Mouse (Mus musculus) hindbrain, postnatal 0 days (tissue): ENCODE measurements at regions not wholly inside any gene's neighbourhood (a gene's known extent, or its start where the extent isn't known, plus 50 kb on each side); places are given as distances from the start of the nearest gene placed in this dataset.

Experiments used
- ATAC-seq: fragments of 200-750 bp; cut with Nextera tagmentation; 2 replicates; pipeline ENCODE4 v1.8.0; 2017; ENCODE audit warnings: mild to moderate bottlenecking, moderate TSS enrichment, moderate library complexity
- DNase-seq: peaks from one replicate; pipeline ENCODE4 v3.0.0-alpha.2; 2015; ENCODE audit warnings: low spot score
- H3K27ac ChIP-seq: fragments of 300-500 bp; sonication (generic); 2 replicates; pipeline ENCODE4 v1.5.1; 2014; ENCODE audit warnings: mild to moderate bottlenecking
- H3K27me3 ChIP-seq: fragments of 300-500 bp; sonication (generic); 2 replicates; pipeline ENCODE4 v1.6.1; 2014; ENCODE audit warnings: low read length, mixed read lengths; ENCODE audit not compliant: insufficient read depth
- H3K36me3 ChIP-seq: fragments of 300-500 bp; sonication (generic); 2 replicates; pipeline ENCODE4 v1.6.1; 2014; ENCODE audit warnings: low read length, mixed read lengths; ENCODE audit not compliant: insufficient read depth
- H3K4me1 ChIP-seq: fragments of 300-500 bp; sonication (generic); 2 replicates; pipeline ENCODE4 v1.6.1; 2014; ENCODE audit warnings: antibody characterized with exemption, low read length, mixed read lengths; ENCODE audit not compliant: insufficient read depth
- H3K4me2 ChIP-seq: fragments of 300-500 bp; sonication (generic); 2 replicates; pipeline ENCODE4 v1.6.1; 2014; ENCODE audit warnings: low read depth, mild to moderate bottlenecking, low read length, moderate library complexity, mixed read lengths
- H3K4me3 ChIP-seq: fragments of 300-500 bp; sonication (generic); 2 replicates; pipeline ENCODE4 v1.5.1; 2014; ENCODE audit warnings: low read length
- H3K9ac ChIP-seq: fragments of 300-500 bp; sonication (generic); replicated peaks from 2 replicates; pipeline ENCODE4 v1.6.1; 2014; ENCODE audit warnings: mild to moderate bottlenecking, low read length, moderate library complexity, mixed read lengths
- H3K9me3 ChIP-seq: fragments of 300-500 bp; sonication (generic); 2 replicates; pipeline ENCODE4 v1.6.1; 2016; ENCODE audit warnings: low read length, mixed read lengths
- CTCF ChIP-seq: IDR thresholded peaks from 2 replicates; pipeline ENCODE4 v1.5.1; 2016; ENCODE audit warnings: antibody characterized with exemption, control low read depth, low read depth
- WGBS: fragments of 180-500 bp; shearing (Covaris S2); extraction: QIAGEN DNeasy Blood & Tissue Kit; methylation state at CpG from one replicate; pipeline ENCODE4 v1.1.7; 2014; 5-methylcytosine and 5-hydroxymethylcytosine counted together

- H3K36me3 ChIP-seq = no peaks in the 10 kb centered on the region
- ATAC-seq (no peak), DNase-seq (no peak)
- H3K4me3 ChIP-seq = no peak overlapping the region
- no peaks in the 10 kb centered on the region for H3K4me1 ChIP-seq
- H3K27me3 ChIP-seq = no peaks in the 10 kb centered on the region
- no peak overlapping the region for H3K27ac ChIP-seq
- no peak overlapping the region for H3K4me2 ChIP-seq
- no peak overlapping the region for H3K9ac ChIP-seq
- TF ChIP-seq CTCF = no peak
- H3K9me3 ChIP-seq = no peaks in the 10 kb centered on the region
Observed at GRCm38 (mm10) chr1:83801759-83802158, 393.8 kb upstream of the Sphkap start.

GRCm38 (mm10) chr1:83796961-83797891 lies 389.2 kb upstream of the Sphkap start:
- whole genome bisulfite sequencing = 61% methylated on average over 7 of the region's 7 CpGs
- Histone ChIP-seq H3K4me3 (no peak overlapping the region), H3K27ac (no peak overlapping the region), H3K27me3 (no peaks in the 10 kb centered on the region), H3K4me2 (no peak overlapping the region), H3K9me3 (no peaks in the 10 kb centered on the region; the same call in 1 of the 2 replicates), H3K36me3 (no peaks in the 10 kb centered on the region), H3K9ac (no peak overlapping the region), H3K4me1 (no peaks in the 10 kb centered on the region)
- ATAC-seq (no peak), DNase-seq (no peak)
- no peak for TF ChIP-seq CTCF

- Histone ChIP-seq H3K4me3 (no peak overlapping the region), H3K9me3 (no peaks in the 10 kb centered on the region), H3K27ac (no peak overlapping the region), H3K27me3 (no peaks in the 10 kb centered on the region), H3K36me3 (no peaks in the 10 kb centered on the region), H3K4me1 (no peaks in the 10 kb centered on the region), H3K9ac (no peak overlapping the region), H3K4me2 (no peak overlapping the region)
- ATAC-seq (no peak), DNase-seq (no peak)
- TF ChIP-seq CTCF = no peak
- WGBS = 24% methylated on average over 1 of the region's 1 CpGs
Observed at GRCm38 (mm10) chr1:83777151-83777550, 369.2 kb upstream of the Sphkap start.

- 62% methylated on average over 3 of the region's 3 CpGs for WGBS
- H3K4me1 ChIP-seq = no peaks in the 10 kb centered on the region
Observed at GRCm38 (mm10) chr1:83771160-83771559, 363.2 kb upstream of the Sphkap start.

GRCm38 (mm10) chr1:83761499-83761898 lies 353.5 kb upstream of the Sphkap start:
- Histone ChIP-seq H3K4me2 (no peak overlapping the region), H3K9me3 (no peaks in the 10 kb centered on the region), H3K27ac (no peak overlapping the region), H3K36me3 (no peaks in the 10 kb centered on the region), H3K4me1 (no peaks in the 10 kb centered on the region), H3K27me3 (no peaks in the 10 kb centered on the region), H3K9ac (no peak overlapping the region), H3K4me3 (no peak overlapping the region)
- no peak for DNase-seq
- WGBS = 80% methylated on average over 4 of the region's 4 CpGs
- no peak for TF ChIP-seq CTCF
- ATAC-seq = no peak

More at GRCm38 (mm10) chr1:83771160-83771559, 363.2 kb upstream of the Sphkap start:
- no peak overlapping the region for H3K27ac ChIP-seq
- no peaks in the 10 kb centered on the region for H3K36me3 ChIP-seq
- H3K4me2 ChIP-seq = no peak overlapping the region
- ATAC-seq (no peak), DNase-seq (no peak)
- TF ChIP-seq CTCF = no peak
- no peaks in the 10 kb centered on the region for H3K9me3 ChIP-seq
- H3K4me3 ChIP-seq = no peak overlapping the region
- no peaks in the 10 kb centered on the region for H3K27me3 ChIP-seq
- H3K9ac ChIP-seq = no peak overlapping the region

- no peak overlapping the region for H3K27ac ChIP-seq
- H3K27me3 ChIP-seq = no peaks in the 10 kb centered on the region
- no peaks in the 10 kb centered on the region for H3K36me3 ChIP-seq
- TF ChIP-seq CTCF = no peak
- no peak overlapping the region for H3K4me2 ChIP-seq
- no peak for DNase-seq
- H3K9ac ChIP-seq = no peak overlapping the region
- H3K4me3 ChIP-seq = no peak overlapping the region
- no peak for ATAC-seq
- H3K9me3 ChIP-seq = no peaks in the 10 kb centered on the region
- 0 out of 2 replicates have a peak, but pooled peaks cover 2% of the 10 kb centered on the region for H3K4me1 ChIP-seq
Observed at GRCm38 (mm10) chr1:83756866-83757265, 348.9 kb upstream of the Sphkap start.

GRCm38 (mm10) chr1:83755336-83755735 lies 347.3 kb upstream of the Sphkap start:
- no peak for ATAC-seq
- WGBS = 50% methylated on average over 1 of the region's 1 CpGs

More at GRCm38 (mm10) chr1:83755336-83755735, 347.3 kb upstream of the Sphkap start:
- H3K27ac ChIP-seq = no peak overlapping the region
- TF ChIP-seq CTCF = no peak
- H3K36me3 ChIP-seq = no peaks in the 10 kb centered on the region
- no peak for DNase-seq
- no peaks in the 10 kb centered on the region for H3K27me3 ChIP-seq
- no peaks in the 10 kb centered on the region for H3K9me3 ChIP-seq
- no peak overlapping the region for H3K4me2 ChIP-seq
- no peak overlapping the region for H3K4me3 ChIP-seq
- H3K9ac ChIP-seq = no peak overlapping the region
- 0 out of 2 replicates have a peak, but pooled peaks cover 2% of the 10 kb centered on the region for H3K4me1 ChIP-seq
